Mouse (Mus musculus) lung, embryonic 14.5 days (tissue): Measurements from ENCODE around the gene Prkcb. TPM values are rescaled to one million over a fixed set of nuclear protein-coding genes. Genes with fewer than 3 reads are reported as not detected.

Source experiments
- ATAC-seq: fragments of 200-750 bp; cut with Nextera tagmentation; 2 replicates; pipeline ENCODE4 v1.8.0; 2017; ENCODE audit warnings: mild to moderate bottlenecking, moderate TSS enrichment, moderate library complexity; ENCODE audit not compliant: insufficient read depth
- DNase-seq: peaks from one replicate; pipeline ENCODE4 v3.0.0-alpha.2; 2015
- H3K27ac ChIP-seq: fragments of 300-500 bp; sonication (generic); 2 replicates; pipeline ENCODE4 v1.5.1; 2014; ENCODE audit warnings: low read depth, mild to moderate bottlenecking, moderate library complexity
- H3K27me3 ChIP-seq: fragments of 300-500 bp; sonication (generic); 2 replicates; pipeline ENCODE4 v1.6.1; 2014; ENCODE audit warnings: low read length, control low read depth; ENCODE audit not compliant: insufficient read depth
- H3K36me3 ChIP-seq: fragments of 300-500 bp; sonication (generic); 2 replicates; pipeline ENCODE4 v1.6.1; 2014; ENCODE audit warnings: control low read depth; ENCODE audit not compliant: insufficient read depth
- H3K4me1 ChIP-seq: fragments of 300-500 bp; sonication (generic); 2 replicates; pipeline ENCODE4 v1.6.1; 2014; ENCODE audit warnings: antibody characterized with exemption, control low read depth; ENCODE audit not compliant: insufficient read depth
- H3K4me2 ChIP-seq: fragments of 300-500 bp; sonication (generic); 2 replicates; pipeline ENCODE4 v1.6.1; 2014; ENCODE audit warnings: mild to moderate bottlenecking
- H3K4me3 ChIP-seq: fragments of 300-500 bp; sonication (generic); 2 replicates; pipeline ENCODE4 v1.5.1; 2014; ENCODE audit warnings: low read depth, low read length
- H3K9ac ChIP-seq: fragments of 300-500 bp; sonication (generic); 2 replicates; pipeline ENCODE4 v1.6.1; 2014
- H3K9me3 ChIP-seq: fragments of 300-500 bp; sonication (generic); 2 replicates; pipeline ENCODE4 v1.6.1; 2016; ENCODE audit warnings: low read depth, low read length, control low read depth
- CTCF ChIP-seq: IDR thresholded peaks from 2 replicates; pipeline ENCODE4 v1.5.1; 2016; ENCODE audit warnings: antibody characterized with exemption, low read depth
- WGBS: fragments of 180-500 bp; shearing (Covaris S2); extraction: QIAGEN DNeasy Blood & Tissue Kit; methylation state at CpG from one replicate; pipeline ENCODE4 v1.1.7; 2014; 5-methylcytosine and 5-hydroxymethylcytosine counted together
- polyA plus RNA-seq: library from polyadenylated mRNA; unstranded; fragments of >200 nt; fragmentation: Nextera tagmentation; extraction: Ambion mirVana; gene quantifications from 2 replicates; pipeline ENCODE4 v1.2.1, GENCODE M21; 2014

Prkcb gene
- polyA plus RNA-seq, 1 experiment from 2014 or later, result 9.7 TPM

DNA sequence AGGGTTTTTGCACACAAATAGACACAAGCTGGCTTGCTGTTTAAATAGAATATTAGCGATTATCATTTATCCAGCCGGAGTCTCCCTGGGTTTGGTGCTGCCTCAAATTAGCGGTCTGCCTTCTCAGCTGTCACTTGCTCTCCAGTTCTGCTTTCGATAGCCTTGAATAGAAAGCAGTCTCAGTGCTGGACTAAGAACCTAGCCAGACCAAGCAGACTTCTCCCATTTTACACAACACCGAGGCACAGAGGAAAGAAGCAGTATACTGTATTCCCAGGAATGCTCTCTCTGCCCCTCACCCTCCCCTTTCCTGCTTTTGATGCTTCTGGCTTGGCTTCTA is 107.4 kb downstream of the Prkcb start:
- H3K27ac ChIP-seq, result no peak overlapping the region
- 80% methylated on average over 5 of the region's 5 CpGs for WGBS

DNA sequence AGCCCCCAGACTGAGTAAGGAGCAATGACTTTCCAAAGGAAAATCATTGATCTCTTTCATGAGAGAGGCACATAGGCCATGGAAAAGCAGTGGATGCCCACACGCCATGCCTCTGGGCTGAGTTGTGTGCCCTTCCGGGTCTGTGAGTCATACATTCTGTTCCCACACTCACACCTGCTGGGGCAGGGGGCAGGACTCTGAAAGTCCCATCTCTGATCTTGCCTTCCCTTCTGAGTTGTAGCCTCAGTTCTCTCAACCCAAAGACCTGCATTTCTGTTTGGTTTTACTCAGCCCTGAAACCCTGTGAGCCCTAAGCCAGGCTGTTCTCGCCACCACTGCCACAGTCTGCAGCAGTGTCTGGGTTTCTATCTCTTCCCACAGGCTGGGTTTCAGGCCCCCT is 109.1 kb downstream of the Prkcb start:
- Histone ChIP-seq H3K4me3 (no peak overlapping the region), H3K27me3 (no peaks in the 10 kb centered on the region), H3K4me2 (no peak overlapping the region), H3K9me3 (no peaks in the 10 kb centered on the region), H3K36me3 (no peaks in the 10 kb centered on the region), H3K9ac (no peak overlapping the region), H3K4me1 (no peaks in the 10 kb centered on the region), H3K27ac (no peak overlapping the region)
- no peak for DNase-seq
- TF ChIP-seq CTCF, result no peak
- WGBS, result 81% methylated on average over 3 of the region's 3 CpGs
- no peak for ATAC-seq

More for the DNA sequence above, 107.4 kb downstream of the Prkcb start:
- ATAC-seq (no peak), DNase-seq (no peak)
- Histone ChIP-seq H3K36me3 (no peaks in the 10 kb centered on the region), H3K9me3 (no peaks in the 10 kb centered on the region), H3K4me3 (no peak overlapping the region), H3K4me1 (no peaks in the 10 kb centered on the region), H3K4me2 (no peak overlapping the region), H3K27me3 (no peaks in the 10 kb centered on the region), H3K9ac (no peak overlapping the region)
- no peak for TF ChIP-seq CTCF

- H3K4me2 ChIP-seq, result no peak overlapping the region
- no peaks in the 10 kb centered on the region for H3K27me3 ChIP-seq
- ATAC-seq, result no peak
- H3K4me1 ChIP-seq, result no peaks in the 10 kb centered on the region
- no peak for TF ChIP-seq CTCF
- 74% methylated on average over 7 of the region's 7 CpGs for WGBS
- no peaks in the 10 kb centered on the region for H3K36me3 ChIP-seq
- H3K9me3 ChIP-seq, result no peaks in the 10 kb centered on the region
- H3K27ac ChIP-seq, result no peak overlapping the region
- DNase-seq, result no peak
- H3K4me3 ChIP-seq, result no peak overlapping the region
- H3K9ac ChIP-seq, result no peak overlapping the region
Observed at GRCm38 (mm10) chr7:122402041-122402440, 113.5 kb downstream of the Prkcb start.

GRCm38 (mm10) chr7:122403343-122403742 is 114.8 kb downstream of the Prkcb start:
- H3K9ac ChIP-seq, result no peak overlapping the region
- 77% methylated on average over 4 of the region's 4 CpGs for WGBS
- no peak overlapping the region for H3K4me2 ChIP-seq
- TF ChIP-seq CTCF, result no peak
- H3K9me3 ChIP-seq, result no peaks in the 10 kb centered on the region
- ATAC-seq (no peak), DNase-seq (no peak)
- H3K36me3 ChIP-seq, result no peaks in the 10 kb centered on the region
- no peak overlapping the region for H3K4me3 ChIP-seq
- H3K27me3 ChIP-seq, result no peaks in the 10 kb centered on the region
- H3K27ac ChIP-seq, result no peak overlapping the region
- H3K4me1 ChIP-seq, result no peaks in the 10 kb centered on the region

DNA sequence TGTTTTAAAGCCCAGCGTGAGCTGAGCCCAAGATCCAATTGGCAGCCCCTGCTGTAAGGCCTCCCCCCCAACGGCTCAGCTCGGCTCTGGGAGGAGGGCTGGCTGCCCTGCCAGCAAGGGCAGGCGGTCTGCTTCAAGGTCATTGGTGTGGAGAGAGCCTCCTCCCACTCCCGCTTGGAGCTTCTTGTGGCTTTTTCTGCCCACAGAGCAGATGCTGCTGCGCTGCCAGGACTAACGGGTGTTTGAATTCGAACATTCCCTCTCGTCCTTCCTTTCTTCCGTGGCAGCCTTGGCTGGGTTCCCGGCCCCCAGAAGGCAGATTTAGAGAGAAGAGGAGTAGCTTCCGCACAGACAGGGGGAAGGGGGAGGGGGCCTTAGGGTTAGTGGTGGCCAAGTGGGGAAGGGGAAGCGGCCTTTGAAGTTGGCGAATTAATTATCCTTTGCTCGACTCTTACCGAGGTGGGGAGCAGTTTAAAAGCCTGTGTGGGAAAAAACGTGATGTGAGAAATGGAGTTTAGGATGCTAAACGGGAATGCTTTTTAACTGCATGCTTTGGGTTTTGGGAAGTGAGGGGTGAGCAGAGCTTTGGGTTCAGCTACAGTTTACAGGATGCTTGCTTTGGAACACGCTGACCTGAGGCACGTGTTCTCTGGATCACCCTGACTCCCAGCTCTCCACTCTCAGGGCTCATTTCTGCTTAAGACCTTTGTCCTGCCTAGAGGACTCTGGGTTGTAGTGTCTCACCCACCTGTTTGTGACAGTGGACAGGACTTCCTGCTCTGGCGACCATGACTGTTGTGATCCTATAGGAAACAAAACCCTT is 116.2 kb downstream of the Prkcb start:
- H3K4me1 ChIP-seq, result no peaks in the 10 kb centered on the region
- peak; percentile 91 for ATAC-seq
- TF ChIP-seq CTCF, result no peak
- H3K9me3 ChIP-seq, result no peaks in the 10 kb centered on the region
- H3K4me2 ChIP-seq, result peak overlapping the region; percentile 44
- DNase-seq, result peak; percentile 88
- H3K4me3 ChIP-seq, result no peak overlapping the region
- H3K27me3 ChIP-seq, result no peaks in the 10 kb centered on the region
- no peaks in the 10 kb centered on the region for H3K36me3 ChIP-seq
- H3K9ac ChIP-seq, result peak overlapping the region; percentile 17; the same call in 1 of the 2 replicates
- 1% methylated on average over 21 of the region's 21 CpGs for WGBS
- peak overlapping the region; percentile 69 for H3K27ac ChIP-seq

GRCm38 (mm10) chr7:122406625-122407024 is 118.1 kb downstream of the Prkcb start:
- H3K9ac ChIP-seq, result no peak overlapping the region
- no peak overlapping the region for H3K4me3 ChIP-seq
- H3K4me2 ChIP-seq, result no peak overlapping the region
- no peak for TF ChIP-seq CTCF
- WGBS, result 51% methylated on average over 13 of the region's 13 CpGs
- no peaks in the 10 kb centered on the region for H3K9me3 ChIP-seq
- no peaks in the 10 kb centered on the region for H3K27me3 ChIP-seq
- no peaks in the 10 kb centered on the region for H3K4me1 ChIP-seq
- H3K36me3 ChIP-seq, result no peaks in the 10 kb centered on the region
- ATAC-seq (no peak), DNase-seq (peak; percentile 21)
- H3K27ac ChIP-seq, result no peak overlapping the region

GRCm38 (mm10) chr7:122409945-122410344 is 121.4 kb downstream of the Prkcb start:
- DNase-seq (no peak), ATAC-seq (no peak)
- H3K9me3 ChIP-seq, result no peaks in the 10 kb centered on the region
- H3K4me1 ChIP-seq, result no peaks in the 10 kb centered on the region
- H3K4me2 ChIP-seq, result no peak overlapping the region
- H3K36me3 ChIP-seq, result no peaks in the 10 kb centered on the region
- H3K27me3 ChIP-seq, result no peaks in the 10 kb centered on the region
- no peak overlapping the region for H3K4me3 ChIP-seq
- no peak overlapping the region for H3K27ac ChIP-seq
- TF ChIP-seq CTCF, result no peak
- WGBS, result 74% methylated on average over 6 of the region's 6 CpGs
- no peak overlapping the region for H3K9ac ChIP-seq

- 73% methylated on average over 3 of the region's 3 CpGs for WGBS
- Histone ChIP-seq H3K27me3 (no peaks in the 10 kb centered on the region), H3K4me3 (no peak overlapping the region), H3K4me1 (no peaks in the 10 kb centered on the region), H3K36me3 (no peaks in the 10 kb centered on the region), H3K4me2 (no peak overlapping the region), H3K9me3 (no peaks in the 10 kb centered on the region), H3K9ac (no peak overlapping the region), H3K27ac (no peak overlapping the region)
- no peak for TF ChIP-seq CTCF
- DNase-seq (no peak), ATAC-seq (no peak)
Observed at GRCm38 (mm10) chr7:122410873-122411272, 122.3 kb downstream of the Prkcb start.
